Mouse (Mus musculus) cerebellum, adult 18-20 months (tissue): Measurements from ENCODE around the gene Acad12.
"Not testable (repeated sequence)": the region's sequence is repeated elsewhere in the genome, so short reads cannot be mapped to it uniquely, and the experiment has no call there.

Experiments used
- DNase-seq, 2 experiments: peaks; one replicate each; pipeline ENCODE4 v3.0.0; 2021

Gene Acad12

GRCm38 (mm10) chr5:121609556-121610135 is 9.1 kb downstream of the Acad12 start:
- not testable (repeated sequence) for DNase-seq

DNA sequence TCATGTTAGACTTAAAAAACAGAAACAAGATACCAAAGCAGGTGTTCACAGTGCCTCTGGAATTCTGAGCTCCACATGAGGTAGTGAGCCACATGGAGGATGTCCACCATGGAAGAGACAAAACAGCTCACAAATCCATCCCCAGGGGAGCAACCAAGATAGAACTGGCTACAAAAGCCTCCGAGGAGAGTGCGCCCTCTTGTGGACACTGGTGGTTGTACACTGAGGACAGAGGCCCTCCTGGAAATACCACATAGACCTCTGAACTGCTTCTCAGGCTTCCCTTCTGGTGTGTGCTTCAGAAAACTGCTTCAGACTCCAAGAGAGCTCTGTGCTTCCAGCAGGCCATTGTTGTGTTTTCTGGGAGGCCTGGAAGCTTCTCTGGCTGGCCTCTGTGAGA is 12.6 kb downstream of the Acad12 start:
- peak; percentile 70 to 72 for DNase-seq

GRCm38 (mm10) chr5:121603815-121604214 is 14.9 kb downstream of the Acad12 start:
- not testable (repeated sequence) for DNase-seq

DNA sequence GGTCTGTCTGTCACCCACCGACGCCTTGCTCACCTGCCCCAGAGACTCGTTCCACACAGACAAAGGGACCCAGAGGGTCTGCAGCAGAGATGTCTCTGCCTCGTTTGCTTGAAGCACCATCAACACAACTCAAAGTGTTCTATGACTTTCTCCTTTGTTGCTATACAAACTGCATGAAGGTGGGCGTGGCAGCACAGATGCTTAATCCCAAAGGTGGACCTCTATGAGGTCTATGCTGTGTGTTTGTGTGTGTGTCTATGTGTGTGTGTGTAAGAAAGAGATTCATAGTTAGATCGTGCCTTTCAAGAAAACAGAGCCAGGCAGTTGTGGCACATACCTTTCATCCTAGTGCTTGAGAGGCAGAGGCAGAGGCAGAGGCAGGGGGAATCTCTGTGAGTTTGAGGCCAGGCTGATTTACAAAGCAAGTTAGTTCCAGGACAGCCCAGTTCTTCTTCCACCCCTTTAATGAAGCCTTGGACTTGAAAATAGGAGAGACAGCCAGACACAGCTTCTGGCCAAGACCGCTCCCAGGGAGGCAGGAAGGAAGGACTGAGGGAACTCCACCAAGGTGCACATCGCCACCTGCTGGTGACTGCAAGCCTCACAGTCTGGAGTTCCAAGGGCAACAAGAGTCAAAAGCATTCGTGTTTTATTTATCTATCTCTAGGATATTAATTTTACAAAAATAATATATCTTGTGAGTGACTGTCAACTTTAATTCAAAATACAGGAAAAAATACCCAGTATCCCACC is 17.0 kb downstream of the Acad12 start:
- peak; percentile 89 to 90 for DNase-seq

GRCm38 (mm10) chr5:121598871-121599610 is 19.7 kb downstream of the Acad12 start:
- no peak for DNase-seq

- DNase-seq = no peak
Observed at GRCm38 (mm10) chr5:121597991-121598537, 20.7 kb downstream of the Acad12 start.

DNA sequence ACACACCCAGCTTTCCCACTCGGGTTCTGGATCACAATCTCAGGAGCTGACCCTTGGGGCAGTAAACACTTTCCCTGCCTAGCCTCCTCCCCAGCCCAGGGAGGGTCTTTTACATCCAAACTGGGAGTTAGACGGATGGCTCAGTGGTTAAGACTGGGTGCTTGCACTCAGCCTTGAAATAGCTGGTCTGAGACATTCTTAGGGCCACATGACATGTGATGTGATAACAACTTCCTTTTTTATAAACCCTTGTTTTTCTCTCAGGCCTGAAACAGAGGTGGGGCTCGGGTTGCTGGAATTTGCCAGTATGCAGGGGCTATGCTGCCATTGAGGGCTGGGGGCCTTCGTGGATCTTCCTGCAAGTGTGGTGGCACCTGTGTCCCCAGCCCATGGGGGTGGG is 21.4 kb downstream of the Acad12 start:
- DNase-seq = no peak

DNA sequence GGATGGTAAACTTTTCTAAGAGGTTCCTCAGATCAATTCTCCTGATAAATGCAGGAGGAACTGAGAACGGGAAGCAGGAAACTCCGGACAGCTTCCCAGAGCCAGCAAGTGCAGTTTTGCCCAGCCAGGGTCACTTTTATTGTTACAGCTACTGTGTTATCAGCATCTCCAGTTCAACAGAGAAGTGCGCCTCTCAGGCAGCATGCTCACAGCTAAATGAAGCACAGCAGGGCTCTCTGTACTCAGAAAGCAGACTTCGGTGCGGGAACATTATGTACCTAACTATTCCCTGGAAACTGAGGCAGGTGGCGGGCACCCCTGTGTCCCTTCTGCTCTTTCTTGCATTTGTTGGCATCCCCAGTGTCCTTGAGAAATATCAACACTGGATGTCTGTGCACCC is 22.5 kb downstream of the Acad12 start:
- no peak for DNase-seq

DNA sequence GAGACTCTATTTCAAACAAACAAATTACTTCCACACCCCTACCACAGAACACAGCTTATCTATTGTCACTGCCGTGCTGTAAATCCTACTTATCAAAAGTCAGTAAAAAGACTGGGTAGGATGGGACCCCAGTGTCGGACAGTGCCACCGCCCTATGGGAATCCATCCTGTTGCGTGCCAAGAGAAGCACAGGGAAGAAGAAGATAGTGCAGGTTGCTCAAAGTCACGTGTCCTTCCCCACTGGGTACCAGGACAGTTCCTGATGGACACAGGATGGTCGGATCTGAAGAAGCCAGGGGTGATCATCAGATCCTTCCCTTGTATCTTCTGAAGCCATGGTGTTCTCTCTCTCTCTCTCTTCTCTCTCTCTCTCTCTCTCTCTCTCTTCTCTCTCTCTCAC is 23.0 kb downstream of the Acad12 start:
- DNase-seq = no peak

DNA sequence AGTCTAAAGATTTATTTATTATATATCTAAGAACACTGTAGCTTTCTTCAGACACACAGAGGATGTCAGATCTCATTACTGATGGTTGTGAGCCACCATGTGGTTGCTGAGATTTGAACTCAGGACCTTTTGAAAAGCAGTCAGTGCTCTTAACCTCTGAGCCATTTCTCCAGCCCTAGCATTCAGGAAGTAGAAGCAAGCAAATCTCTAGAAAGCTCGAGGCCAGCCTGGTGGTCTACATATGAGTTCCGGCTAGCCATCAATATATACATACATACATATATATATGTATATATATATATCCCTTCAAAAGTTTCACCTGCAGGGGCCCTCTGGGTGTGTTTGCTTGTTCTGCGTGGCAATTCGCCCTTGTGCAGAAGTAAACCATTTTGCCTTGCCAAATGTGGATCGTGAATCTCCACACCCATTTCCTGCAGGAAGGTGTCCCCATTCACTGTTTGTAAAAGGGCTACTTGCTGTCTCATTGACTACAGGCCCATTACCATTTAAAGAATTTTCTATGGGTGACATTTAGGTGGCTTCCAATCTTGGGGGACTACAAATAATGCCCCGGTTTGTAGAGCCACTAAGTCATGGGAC is 23.9 kb downstream of the Acad12 start:
- DNase-seq = no peak

DNA sequence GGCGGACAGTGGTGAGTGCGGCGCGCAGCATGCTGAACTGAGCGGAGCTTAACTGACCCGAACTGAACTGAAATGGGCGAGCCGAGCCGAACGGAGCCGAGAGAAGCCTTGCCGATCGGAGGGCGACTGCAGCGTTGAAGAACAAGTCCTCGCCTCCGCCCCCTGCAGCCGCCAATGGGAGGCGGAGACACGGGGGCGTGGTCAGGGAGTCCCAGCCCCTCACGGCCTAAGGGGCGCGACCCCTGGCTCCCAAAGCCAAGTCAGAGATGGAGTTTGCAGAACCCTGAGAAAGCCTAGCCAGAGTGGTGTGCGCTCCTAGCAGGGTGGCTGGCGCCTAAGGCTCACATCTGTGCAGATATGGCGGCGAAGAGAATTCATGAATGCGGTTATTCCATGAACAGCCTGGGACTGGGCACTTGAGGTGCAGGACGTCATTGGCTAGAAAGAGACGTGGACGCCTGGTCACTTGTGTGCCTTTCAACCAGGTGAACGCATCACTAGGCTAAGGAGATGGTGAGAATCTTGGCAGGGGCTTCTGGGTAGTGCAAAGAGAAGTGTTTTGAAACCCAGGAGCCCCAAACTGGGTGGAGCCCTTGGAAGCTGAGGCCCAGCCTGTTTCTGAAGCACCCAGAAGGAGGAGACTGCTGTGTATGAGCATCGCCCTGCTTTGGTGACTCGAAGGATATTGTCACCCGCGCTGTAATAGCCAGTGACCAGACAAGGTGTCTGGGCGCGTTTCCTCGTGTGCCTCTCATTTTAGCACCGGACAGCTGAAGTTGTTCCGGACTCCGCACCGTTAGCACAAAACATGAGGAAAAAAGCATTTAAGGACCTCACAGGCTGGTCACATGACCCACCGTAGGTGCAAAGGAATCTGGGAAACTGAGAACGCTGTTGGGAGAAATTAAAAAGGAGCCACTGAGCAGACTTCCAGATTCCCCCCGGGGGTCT is 25.0 kb downstream of the Acad12 start, which contains the start of gene Aldh2:
Gene Aldh2, minus strand, starts transcription at position 374 of the 951 bp plus-strand sequence.
- peak; percentile 70 to 71 for DNase-seq

GRCm38 (mm10) chr5:121592816-121593407 is 25.8 kb downstream of the Acad12 start:
- peak in 1 of 2 experiments; percentile 10 for DNase-seq

- no peak for DNase-seq
Observed at GRCm38 (mm10) chr5:121592064-121592815, 26.5 kb downstream of the Acad12 start.

GRCm38 (mm10) chr5:121591417-121592063 is 27.2 kb downstream of the Acad12 start:
- no peak for DNase-seq

GRCm38 (mm10) chr5:121589928-121590327 is 28.8 kb downstream of the Acad12 start:
- DNase-seq = no peak

DNA sequence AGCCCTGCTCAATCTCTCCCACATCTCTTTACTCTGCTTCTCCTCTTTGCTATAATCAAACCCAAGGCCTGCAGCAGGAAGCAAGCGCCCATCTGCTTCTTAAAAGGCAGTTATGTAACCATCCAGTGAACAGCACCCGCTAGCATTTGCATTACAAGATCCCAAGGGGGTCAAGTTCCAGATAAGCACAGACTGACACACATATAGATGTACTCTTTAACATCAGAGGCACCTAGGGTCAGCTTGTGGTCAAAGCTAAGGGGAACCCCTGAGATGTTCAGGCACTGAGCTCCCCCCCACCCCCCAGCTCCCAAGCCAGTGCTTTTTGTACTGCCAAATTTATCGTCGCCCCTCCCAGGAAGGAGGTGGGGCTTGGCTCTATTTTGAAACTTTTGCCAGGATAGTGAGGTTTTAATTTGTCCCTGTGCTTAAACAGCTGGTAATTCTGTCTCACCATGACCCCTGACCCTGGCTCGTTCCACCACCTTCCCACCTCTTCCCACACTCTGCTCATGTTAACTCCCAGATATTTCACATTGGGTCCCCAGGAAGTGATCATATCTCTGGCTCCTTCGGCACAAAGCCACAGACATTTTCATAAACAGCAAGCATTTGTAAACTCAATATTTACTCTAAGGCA is 32.2 kb downstream of the Acad12 start:
- no peak for DNase-seq

GRCm38 (mm10) chr5:121585699-121586098 is 33.0 kb downstream of the Acad12 start:
- no peak for DNase-seq

- no peak for DNase-seq
Observed at GRCm38 (mm10) chr5:121585005-121585404, 33.7 kb downstream of the Acad12 start.

DNA sequence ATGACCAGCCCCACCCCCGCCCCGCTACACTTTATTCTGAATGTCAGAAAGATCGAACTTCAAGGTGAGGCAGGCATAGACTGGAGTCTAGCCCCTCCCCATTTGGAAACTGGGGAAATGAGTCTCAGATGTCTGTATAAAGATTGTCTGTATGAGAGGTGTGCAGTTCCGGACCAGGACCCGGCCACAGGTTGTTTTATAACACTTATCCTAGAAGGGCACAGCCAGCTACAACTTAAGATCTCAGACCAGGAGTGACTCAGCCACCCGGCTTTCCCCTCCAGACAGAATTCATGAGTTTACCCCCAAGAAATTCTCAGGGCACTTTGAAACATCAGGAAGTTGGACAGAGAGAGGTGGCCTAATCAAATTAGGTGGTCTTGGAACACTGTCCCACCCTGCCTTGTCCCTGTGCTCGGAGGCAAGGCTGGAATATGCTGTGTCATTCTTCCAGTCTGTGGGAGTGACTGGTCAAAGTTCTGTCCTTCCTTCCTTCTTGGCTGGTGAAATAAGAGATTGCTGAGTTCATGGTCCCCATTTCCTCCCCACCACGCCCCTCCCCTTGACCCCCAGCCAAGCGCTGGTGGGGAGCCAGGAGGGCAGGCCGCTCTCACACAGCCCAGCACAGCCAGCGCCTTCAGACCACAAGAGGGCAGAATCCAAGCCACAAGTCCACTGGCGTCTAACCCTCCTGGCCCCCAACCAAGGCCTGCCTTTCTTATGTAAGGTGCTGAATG is 34.8 kb downstream of the Acad12 start:
- peak; percentile 61 to 77 for DNase-seq
